Mouse (Mus musculus) layer of hippocampus, adult 9-10 months (tissue): ENCODE results near the gene Tmf1.

Experiments
- DNase-seq: peaks from one replicate; pipeline ENCODE4 v3.0.0; 2022; ENCODE audit warnings: low spot score

Gene Tmf1

DNA sequence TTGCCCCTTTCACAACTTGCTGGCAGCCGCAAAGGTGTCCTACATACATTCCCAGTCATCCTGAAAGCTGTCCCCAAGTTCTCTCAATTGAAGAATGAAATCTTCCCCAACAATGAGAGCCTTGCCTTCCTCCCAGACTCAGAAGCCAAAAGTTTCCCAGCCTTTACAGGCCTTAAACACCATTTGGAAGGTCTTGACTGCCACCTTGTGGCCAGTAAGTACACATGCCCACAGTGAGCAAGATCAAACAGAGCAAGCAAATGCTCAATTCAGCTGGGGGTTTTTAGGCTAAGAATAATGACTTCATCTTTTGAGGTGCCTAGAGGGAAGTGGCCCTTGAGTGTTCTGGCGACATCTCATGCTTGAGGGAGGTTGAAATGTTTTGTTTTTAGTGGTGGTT lies 72.1 kb downstream of the Tmf1 start:
- DNase-seq, result peak; percentile 33

DNA sequence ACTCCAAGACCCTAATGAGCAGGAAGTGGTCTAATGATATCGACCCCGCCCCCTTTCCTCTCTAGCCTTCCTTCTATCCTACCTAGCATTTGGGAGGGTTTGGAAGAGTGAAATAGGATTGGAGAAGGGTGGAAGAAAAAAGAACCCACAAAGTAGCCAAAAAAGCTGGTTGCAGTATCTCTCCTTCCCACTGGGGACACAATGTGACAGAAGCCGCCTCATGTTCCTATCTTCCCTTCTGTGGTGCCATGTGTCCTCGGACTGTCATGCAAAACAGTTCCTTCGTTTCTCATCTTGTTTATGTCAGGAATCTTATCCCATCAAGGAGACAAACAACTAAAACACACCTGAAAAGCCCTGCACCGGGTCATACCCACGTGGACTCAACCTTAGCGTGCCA lies 72.8 kb downstream of the Tmf1 start:
- DNase-seq, result no peak

DNA sequence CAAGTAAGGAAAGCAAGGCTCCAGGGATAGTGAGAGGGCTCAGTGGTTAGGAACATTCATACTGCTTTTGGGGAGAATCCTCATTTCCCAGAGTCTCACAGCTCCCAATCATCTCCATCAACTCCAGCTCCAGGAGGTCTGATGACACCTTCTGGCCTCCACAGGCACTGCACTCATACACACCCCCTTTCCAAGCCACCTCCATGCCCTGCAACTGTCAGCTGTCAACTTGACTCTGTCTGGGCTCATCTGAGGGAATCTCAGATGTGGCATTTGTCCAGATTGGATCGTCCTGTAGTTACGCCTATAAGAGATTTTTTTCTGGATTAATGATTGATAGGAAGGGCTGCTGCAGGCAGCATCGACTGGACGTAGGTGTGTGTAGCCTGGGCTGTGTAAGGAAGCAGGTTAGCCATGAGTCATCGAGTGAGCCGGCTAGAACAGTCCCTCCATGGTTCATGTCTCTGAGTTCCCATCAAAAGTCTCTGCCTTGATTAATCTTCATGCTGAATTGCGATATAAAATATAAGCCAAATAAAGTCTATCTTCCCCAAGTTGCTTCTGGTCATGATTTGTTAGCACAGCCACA lies 74.6 kb downstream of the Tmf1 start:
- DNase-seq, result no peak
